Mouse (Mus musculus) heart, postnatal 10 days (tissue): ENCODE results near the gene Rsg1. TPM values are rescaled to one million over a fixed set of nuclear protein-coding genes. Genes with fewer than 3 reads are reported as not detected.
A peak's percentile ranks its signal among the peaks of the same experiment; 100 is the strongest.

ENCODE experiments used
- DNase-seq, 2 experiments: peaks; one replicate each; pipeline ENCODE4 v3.0.0; 2021
- intact Hi-C: fragments of 180-260 bp; cut with DNase I; formaldehyde crosslinking; loops from one replicate; pipeline ENCODE4 v1.15.1; 2025
- total RNA-seq, 2 experiments: library from RNA; stranded (reverse); gene quantifications; 2 replicates each; pipeline ENCODE4 v1.2.3; 2021

Gene Rsg1
- total RNA-seq = 1 to 10 TPM; 1.0 to 1.2 TPM

DNA sequence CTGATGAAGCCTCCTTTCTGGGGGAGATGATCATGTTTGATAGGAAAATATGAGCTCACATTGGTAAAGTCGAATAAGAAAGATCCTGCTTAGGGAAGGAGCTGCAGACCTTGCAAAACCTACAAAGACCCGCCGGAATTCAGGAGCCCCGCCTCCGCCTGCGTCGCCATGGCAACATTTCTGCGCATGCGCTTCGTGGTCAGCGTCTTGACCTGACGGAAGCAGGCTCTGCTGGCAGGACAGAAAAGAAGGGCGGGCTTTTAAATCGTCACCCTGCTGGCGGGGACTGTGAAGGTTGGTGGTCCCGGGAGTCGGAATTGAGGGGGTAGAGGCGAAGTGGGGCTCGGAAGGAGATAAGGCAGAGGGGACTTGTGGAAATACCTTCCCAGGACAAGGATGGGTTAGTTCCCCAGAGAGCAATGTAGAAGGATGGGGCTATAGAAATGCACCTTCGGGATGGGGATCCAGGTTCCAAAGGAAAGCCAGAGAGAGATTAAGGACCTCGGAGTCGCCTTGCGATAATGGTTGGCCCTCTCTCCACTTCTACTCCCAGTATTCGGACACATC lies at the start of gene Rsg1:
Rsg1 (plus strand) TSS at position 187 of the 567 bp plus-strand sequence.
- DNase-seq = peak; percentile 95
- intact Hi-C loops = loop anchor here (2.0 kb wide), 1 partner anchor 71 kb away; no protein-coding TSS in a partner anchor

DNA sequence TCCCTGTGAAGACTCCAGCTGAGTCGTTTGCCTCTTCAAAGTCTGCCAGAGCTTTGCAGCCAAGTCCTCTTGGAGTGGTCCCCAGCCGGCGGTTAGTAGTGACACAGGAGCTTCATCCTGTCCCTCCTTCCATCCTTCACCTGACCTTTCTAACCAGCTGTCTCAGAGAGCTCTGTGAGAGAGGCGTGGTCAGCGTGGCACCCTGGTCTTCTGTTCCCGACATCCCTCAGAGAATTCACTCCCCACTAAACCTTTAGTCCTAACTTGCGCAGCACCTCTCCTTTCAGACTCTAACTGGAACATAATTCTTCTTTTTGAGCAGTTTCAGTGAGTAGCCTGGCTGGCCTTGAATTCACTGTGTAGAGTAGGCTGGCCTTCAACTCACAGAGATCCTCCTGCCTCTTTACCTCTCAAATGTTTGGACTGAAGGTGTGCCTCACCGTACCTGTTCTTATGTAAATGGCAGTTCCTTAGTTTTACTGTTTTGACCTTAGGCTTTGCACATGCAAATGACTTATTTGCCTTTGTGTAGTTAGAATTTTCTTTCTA lies 47.9 kb upstream of the Rsg1 start:
- DNase-seq = no peak
- intact Hi-C loops = no loop called here

DNA sequence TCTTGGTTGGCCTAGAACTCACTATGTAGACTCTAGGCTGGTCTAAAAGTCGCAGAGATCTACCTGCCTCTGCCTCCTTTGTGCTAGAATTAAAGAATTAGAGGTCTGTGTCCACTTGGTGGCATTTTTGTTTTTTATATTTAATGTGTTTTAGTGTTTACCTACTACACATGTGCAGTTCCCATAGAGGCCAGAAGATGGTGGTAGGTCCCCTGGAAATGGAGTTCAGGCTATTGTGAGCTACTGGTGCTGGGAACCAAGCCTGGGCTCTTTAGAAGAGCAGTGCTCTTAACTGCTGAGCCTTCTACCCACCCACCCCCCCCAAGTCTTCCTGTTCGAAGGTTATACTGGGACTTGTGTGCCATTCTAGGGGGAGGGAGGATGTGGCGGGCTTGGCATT lies 46.6 kb upstream of the Rsg1 start:
- DNase-seq = no peak
- intact Hi-C loops = no loop called here

DNA sequence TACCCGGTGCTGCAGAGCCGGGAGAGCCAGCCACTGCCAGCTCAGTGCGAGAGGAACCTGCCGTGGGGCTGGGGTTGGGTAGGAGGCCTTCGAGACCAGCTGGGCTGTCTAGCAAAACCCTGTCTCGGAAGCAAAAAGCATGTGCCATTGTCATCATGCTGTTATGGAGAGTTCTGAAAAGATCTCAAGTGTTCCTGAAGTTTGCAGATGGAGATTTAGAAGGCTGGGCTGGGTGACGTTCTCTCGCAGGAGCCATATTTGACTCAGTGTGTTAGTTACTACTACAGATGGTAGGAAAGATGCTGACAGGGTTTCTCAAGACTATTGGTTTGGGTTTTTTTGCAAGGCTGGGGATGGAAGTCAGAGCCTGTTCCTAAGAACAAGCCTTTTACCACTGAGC lies 41.6 kb upstream of the Rsg1 start:
- intact Hi-C loops = no loop called here
- DNase-seq = no peak

DNA sequence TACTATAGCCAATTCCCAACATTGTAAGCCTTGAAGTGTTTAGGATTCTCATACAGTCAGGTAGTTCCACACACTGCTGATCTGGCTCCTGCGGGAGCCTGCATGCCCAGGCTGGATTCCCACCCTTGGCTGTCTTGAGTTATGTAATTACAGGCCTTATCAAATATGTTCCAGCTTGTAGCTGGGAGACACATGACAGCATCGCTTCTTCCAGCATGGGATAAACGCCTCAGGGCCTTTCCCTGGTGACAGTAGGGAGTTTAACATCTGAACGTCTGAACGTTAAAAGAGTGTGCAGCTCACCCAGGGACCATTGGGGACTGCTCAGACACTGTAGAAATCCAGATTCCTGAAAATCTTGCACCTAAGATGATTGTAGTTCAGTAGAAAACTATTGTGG lies 38.0 kb upstream of the Rsg1 start:
- peak; percentile 27 to 38 for DNase-seq
- intact Hi-C loops = no loop called here

DNA sequence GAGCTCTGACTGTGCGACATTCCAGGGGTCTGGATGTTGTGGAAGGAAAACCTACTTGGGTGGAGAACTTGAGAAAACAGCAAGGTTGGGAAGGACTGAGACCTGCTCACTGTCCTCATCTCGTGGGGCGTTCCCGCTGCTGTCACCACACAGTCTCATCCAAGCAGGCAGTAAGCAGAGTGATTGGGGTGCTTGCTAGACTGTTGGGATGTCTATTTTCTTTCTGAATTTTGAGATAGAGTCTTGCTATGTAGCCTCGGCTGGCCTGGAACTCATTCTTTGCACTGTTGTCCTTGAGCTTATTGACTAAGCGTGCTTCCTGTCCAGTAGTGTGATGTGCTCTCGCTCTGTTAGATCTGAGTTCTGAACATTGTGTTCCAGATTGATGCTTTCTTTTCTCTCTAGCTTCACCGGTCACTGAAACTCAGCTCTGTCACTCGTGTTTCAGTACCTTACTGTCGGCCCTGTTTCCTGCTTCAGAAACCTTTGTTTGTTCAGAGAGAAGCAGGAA lies 37.4 kb upstream of the Rsg1 start:
- no peak for DNase-seq
- intact Hi-C loops = no loop called here

DNA sequence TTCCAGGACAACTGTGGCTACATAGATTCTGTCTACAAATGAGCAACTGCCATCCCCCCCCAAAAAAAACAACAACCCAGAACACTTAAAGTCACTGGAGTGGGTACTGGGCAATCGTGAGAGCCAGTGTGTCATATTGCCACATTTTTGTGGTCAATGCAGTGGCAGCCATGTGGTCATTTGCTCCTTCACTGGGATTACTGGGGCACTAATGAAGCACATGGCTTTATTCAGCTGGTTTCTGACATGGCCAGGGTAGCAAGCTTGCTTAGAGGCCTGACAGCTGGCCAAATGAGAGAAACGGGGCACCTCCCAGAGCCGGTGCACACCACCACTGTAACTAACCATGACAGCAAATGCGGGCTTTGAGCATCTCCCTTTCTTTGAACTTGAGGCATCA lies 35.3 kb upstream of the Rsg1 start:
- intact Hi-C loops = no loop called here
- DNase-seq = no peak

DNA sequence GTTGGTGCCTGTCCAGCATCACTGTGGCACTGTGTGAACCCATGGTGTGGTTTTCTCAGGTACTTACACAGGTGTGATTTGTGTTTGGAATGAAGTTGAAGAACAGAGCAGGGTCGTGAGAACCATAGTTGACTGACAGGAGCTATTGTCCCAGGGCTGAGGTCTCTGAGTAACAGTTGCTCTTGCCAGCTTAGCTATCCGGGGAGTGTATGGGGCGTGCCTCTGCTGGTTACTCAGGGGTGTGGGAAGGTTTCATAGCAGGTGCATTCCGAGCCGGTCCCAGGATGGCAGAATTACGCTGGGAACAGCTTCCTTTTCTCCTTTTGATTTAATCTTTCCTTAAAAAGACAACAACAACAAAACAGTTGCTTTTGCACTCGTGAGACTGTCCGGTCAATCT lies 32.9 kb upstream of the Rsg1 start:
- intact Hi-C loops = no loop called here
- no peak for DNase-seq

DNA sequence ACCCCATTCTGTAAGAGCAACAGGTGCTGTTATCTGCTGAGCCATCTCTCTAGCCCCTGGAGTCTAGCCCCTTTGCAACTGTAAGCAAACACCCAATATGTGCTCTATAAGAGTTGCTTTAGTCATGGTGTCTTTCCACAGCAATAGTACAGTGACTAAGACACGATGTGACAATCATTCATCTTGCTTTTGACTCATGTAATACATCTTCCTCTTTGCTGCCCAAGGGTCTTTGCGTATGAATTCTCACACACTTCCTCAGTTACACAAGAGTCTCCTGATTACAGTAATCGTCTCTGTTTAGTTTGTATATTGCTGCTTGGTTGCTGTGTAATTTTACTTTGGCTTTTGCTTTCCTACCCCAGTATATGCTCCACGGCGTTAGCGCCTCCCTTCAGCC lies 31.8 kb upstream of the Rsg1 start:
- intact Hi-C loops = no loop called here
- no peak for DNase-seq

DNA sequence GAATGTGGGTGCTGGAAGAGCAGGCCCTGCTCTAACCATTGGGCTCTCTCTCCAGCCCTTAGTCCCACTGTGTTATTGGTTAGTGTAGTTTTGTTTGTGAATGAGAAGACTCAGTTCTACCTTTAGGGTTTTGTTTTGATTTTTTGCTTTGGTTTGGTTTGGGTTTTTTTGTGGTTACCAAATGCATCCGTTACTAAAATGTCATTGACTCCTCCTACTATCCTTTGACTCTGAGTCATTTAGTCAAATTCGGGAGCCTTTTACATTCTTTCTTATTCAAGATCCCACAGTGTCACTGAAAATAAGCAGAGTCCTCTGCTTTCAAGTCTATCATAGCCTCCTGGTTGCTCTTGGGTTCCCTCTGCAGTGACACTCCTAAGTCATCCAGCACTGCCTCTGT lies 29.8 kb upstream of the Rsg1 start:
- no peak for DNase-seq
- intact Hi-C loops = no loop called here

DNA sequence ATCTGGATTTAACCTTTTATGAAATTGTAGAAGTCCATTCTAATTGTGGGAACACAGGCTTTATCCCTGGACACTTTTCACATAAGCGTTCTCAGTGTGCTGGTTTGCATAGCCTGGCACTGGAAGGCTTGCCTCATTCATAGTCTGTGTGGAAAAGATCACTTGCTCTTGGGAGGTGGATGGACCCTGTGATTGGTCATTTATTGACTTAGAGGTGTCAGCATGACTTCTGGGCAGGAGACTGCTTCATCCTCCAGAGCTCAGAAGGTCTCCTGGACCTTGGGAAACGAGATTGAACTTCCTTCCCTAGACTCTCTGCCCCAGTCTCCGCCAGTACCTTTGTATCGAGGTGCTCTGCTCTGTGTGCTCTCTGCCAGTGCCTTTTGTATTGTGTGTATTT lies 29.3 kb upstream of the Rsg1 start:
- intact Hi-C loops = no loop called here
- DNase-seq = no peak

DNA sequence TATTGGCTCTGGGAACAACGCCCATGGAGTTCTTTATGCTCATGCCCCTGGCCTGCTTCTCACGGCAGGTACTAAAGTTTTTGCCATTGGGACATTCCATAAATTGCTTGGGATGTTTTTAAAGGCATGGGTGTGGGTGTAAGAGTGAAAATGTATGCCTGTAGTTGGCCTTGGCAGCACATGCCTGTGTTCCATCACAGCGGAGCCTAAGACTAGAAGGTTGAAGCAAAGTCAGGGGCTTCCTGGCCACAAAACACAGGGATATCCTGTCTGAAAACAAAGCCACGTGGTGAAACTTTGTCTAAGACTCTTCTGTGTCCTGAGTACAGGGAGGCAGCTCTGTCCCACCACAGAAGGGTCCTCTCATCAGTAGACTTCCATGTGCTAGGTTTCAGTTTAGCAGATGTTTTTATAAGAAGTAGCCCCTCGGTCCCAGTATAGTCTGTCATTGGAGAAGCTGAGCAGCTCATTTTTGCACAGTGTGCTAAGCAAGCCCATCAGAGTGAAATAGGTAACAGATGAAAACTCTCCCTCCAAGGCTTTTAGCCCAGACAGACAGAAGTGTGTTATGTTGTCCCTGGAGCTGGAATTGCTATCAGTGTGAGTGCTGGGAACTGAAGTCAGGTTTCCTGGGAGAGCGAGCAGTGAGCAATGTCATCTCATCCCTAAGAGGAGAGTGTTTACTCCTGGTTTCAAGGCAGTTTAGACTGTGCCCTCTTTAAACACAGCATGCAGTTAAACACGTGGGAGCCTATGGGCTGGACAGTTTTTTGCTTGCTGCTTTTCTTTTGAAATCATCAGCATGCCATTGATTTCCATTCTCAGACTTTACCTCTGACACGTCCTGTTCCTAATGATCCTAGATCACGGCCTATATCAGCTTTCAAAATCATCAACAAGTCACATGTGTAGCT lies 26.6 kb upstream of the Rsg1 start:
- intact Hi-C loops = no loop called here
- no peak for DNase-seq

DNA sequence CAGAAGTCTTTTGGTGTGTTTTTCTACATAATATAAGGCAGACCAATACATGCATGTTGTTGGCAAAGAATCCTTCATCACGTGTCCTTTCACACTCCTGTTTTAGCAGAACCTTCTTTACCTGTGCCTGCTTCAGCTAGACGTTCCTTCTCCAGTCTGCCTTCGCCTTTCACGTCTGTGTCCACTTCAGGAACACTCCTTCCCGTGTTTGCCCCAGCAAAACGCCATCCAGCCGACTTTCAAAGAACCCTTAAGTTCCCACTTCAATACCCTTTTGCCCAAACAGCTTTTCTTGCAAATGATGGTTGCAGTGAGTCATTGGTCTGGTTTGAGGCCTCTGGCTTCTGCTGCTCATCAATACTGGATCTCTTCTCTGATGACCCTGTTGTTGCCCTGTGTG lies 22.5 kb upstream of the Rsg1 start:
- intact Hi-C loops = no loop called here
- no peak for DNase-seq

DNA sequence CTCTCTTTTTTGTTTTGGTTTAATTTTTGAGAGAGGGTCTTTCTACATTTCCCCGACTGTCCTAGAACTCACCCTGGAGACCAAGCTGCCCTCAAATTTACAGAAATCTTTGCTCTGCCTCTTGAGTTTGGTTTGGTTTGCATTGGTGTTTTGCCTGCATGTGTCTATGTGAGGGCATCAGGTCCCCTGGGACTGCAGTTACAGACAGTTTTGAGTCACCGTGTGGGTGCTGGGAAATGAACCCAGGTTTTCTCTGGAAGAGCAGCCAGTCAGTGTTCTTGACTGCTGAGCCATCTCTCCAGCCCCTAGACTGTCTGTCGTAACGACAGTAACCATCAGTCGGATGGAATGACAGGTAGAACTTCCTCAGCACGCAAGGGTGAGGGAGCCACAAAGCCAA lies 19.2 kb upstream of the Rsg1 start:
- intact Hi-C loops = no loop called here
- no peak for DNase-seq

DNA sequence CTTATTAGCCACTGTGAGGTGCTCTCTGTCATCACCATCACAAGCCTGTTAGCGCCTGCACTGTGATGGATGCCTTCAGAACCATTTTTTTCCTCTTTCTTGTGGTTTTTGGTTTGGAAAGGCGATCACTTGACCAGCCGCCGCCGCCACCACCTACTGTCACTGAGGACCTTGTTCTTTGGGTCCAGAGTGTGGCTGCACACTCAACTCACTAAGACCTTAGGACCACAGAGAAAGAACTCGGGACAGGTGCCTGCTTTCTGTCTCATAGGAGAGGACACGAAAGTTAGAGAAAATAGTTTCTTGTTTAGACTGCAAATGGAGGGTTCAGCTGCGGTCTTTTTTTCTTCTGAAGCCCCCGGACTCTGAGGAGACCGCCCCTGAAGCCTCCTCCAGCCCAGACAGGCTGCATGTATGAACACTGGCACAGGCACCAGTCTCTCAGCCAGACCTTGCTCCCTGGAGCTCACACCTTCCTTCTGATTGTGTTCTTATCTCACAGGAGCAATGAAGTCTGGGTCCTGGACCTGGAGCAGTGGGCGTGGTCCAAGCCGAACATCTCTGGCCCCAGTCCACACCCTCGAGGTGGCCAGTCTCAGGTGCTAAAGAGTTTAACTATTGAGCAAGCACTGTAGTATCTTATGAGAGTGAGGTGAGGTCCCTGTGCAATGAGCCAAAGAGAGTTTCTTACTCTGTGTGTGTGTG lies 16.6 kb upstream of the Rsg1 start:
- intact Hi-C loops = no loop called here
- DNase-seq = no peak

DNA sequence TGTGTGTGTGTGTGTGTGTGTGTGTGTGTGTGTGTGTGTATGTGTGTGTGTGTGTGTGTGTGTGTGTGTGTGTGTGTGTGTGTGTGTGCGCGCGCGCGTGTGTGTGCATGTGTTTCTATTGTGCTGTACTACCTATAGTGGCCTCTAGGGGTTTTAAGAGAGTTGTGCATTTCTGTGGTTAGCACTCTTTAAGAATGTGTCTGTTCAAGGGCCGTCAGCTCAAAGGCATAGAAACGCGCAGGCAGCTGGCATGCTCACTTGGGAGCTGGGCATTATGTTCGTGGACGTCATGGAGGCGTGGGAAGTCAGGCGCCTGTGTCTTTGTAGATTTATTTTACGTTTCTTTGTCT lies 16.1 kb upstream of the Rsg1 start:
- intact Hi-C loops = no loop called here
- no peak for DNase-seq

DNA sequence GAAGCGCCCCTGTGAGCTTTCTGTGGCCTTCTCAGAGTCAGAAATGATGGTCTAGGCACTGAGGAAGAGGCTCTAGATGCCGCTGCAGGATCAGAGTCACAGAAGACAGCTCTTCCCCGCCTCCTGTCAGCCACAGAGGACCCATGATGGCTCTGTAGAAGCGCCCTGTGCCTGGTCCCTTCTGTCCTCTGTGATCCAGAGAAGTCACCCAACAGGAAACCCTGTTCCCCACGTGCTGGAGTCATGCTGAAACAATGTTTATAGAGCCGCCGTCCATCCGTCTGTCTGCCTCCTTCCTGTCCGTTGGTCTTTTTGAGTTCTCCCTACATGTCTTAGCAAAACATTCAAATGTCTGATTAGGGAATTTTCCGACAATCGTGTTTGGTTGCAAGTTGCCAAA lies 12.8 kb upstream of the Rsg1 start:
- intact Hi-C loops = loop anchor here (5.0 kb wide), 1 partner anchor 59 kb away; no protein-coding TSS in a partner anchor
- DNase-seq = peak; percentile 28 to 39

DNA sequence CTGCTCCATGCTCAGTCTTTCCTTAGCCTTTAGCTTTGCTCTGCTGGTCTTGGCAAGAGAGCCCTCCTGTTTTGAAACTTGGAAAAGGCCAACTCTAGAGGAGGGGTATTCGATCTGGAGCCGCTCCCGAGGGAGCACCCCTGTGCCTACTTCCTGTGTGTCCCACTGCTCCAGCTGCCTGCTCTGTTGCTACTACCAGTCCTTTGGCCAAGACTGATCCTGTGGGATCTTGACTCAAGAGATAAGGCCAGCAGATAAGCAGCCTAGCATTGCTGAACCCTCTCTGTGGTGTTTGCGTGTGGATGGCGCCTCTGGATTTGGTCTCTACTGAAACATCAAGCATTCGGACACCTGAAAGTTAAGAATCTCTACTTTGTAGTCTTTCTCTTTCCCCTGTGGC lies 11.6 kb upstream of the Rsg1 start:
- intact Hi-C loops = loop anchor here (5.0 kb wide), 1 partner anchor 60 kb away; no protein-coding TSS in a partner anchor
- DNase-seq = no peak

DNA sequence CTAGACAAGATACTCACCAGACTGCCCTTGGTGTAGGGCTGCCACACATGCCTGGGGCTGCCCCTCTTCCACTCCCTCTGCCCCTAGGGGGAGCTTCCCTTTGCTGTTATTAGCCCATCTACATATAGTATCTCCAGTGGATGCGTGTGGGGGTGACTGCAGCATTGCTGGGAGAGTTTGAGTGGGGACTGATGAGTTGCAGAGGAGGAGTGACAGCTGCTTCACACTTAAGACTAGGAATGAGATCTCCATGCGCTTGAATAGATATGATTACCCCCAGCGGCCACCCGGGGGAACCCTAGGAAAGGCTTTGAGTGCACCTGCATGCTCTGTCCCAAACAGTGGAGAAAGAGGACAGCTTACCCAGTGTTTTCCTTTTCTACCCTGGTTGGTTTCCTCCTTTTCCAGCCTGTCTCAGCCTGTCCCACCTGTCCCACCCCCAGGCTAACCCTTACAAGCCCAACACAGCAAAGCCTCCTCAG lies 9.1 kb upstream of the Rsg1 start:
- DNase-seq = peak; percentile 37 to 62
- intact Hi-C loops = loop anchor here (1.0 to 5.0 kb wide), 3 partner anchors 62 to 159 kb away; no protein-coding TSS in a partner anchor

DNA sequence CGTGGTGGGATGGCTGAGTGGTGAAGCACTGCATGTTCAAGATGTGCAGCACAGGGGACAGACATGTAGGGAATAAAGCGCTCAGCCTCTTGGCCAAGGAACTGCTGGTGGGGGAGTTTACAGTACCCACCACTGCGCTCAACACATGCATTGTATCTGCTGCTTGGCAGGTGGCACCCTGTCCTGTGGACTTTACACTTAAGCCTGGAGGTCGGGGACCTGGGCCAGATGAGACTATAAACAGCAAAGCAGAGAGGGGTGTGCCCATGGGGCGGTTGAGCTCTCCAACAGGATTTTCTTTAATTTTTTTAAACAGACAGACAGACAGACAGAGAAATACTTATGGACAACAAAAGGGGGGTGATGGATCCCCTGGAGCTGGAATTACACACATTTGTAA lies 6.7 kb upstream of the Rsg1 start:
- DNase-seq = no peak
- intact Hi-C loops = no loop called here
